Mouse (Mus musculus): ENCODE measurements at regions not wholly inside any gene's neighbourhood (a gene's known extent, or its start where the extent isn't known, plus 50 kb on each side); places are given as distances from the start of the nearest gene placed in this dataset.

DNA sequence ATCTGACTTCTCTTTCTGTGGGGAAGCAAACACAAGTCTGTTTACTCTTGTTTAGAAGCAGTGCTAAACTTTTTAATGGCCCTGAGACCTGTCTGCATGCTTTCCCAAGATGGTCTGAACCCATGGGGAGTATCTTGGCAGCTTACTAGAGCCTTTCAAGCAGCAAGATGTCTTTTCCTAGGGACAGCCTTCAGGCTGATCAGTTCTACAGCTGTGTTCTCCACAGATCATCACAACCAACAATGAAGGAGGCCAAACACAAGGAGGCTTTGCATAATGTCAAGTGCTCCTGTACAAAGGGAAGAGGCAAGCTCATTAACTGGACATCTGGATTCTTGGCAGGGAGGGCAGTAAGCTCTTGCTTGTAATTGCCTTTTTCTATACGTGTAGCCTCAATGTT lies 641.0 kb downstream of the Nedd1 start:
- no peak for ATAC-seq (ENCODE audit: low TSS enrichment)

DNA sequence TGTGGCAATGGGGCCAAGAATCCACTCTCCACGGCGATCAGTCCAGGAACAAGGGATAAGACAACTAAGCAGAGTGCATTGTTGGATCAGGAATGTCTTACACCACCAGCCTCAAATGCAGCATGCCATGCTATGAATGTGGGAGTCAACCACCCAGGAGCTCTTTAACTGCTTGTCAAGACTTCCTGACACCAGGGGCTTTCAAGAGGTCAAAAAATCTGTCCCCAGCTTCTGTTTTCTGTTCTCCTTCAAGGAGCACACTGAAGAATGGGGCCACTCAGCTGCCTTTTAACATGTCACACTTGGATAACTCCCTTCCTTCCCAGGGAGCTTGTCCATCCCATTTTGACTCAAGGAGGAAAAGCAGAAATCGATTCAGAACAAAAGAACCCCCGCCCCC lies 642.8 kb downstream of the Nedd1 start:
- ATAC-seq (ENCODE audit: low TSS enrichment), result no peak

GRCm38 (mm10) chr10:92077291-92077690 lies 644.9 kb downstream of the Nedd1 start:
- no peak for ATAC-seq (ENCODE audit: low TSS enrichment)

- no peak for ATAC-seq (ENCODE audit: low TSS enrichment)
These were observed 645.5 kb downstream of the Nedd1 start for GRCm38 (mm10) chr10:92076754-92077153.

DNA sequence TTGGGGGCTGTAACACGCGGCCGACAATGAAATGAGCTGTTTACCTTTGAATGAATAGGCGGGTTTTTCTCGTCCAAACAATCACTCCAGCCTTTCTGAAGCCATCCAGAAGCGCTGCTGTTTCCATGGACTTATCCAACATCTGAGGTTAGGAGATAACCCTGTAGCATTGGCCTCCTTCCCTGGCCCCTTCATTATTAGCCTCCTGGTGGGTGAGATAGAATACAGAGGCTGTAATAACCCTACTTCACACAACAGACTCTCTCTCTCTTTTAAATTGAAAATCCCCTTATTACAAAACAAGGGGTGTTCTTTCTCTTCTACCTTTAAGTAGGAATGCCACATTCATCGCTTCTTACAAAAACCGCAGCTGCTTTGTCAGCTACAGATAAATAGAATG lies 646.8 kb downstream of the Nedd1 start:
- ATAC-seq (ENCODE audit: low TSS enrichment), result no peak

- no peak for ATAC-seq (ENCODE audit: low TSS enrichment)
These were observed 647.4 kb downstream of the Nedd1 start for GRCm38 (mm10) chr10:92074698-92075394.

DNA sequence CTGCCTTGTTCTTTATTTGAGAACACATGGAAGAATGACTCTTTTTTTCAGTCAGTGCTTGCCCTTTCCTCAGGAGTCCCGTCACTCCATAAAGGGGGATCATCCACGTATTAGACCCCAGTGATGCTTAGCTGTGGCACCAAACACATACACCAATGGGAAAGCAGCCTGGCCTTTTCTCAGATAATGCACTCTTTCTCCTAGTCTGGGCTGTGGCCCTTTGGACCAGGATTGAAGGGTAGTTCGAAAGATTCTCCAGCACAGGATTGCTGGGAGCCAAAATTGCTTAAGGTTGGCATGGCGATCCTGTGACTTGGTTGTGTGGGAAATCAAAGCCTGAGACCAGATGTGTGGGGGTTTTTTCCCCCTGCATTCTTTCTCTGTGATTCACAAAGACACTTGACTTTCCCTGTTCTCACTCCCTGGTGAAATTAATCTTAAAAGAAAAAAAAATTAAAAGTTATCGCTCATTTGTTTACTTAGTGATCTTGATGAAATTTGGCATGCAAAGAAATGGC lies 648.3 kb downstream of the Nedd1 start:
- no peak for ATAC-seq (ENCODE audit: low TSS enrichment)

DNA sequence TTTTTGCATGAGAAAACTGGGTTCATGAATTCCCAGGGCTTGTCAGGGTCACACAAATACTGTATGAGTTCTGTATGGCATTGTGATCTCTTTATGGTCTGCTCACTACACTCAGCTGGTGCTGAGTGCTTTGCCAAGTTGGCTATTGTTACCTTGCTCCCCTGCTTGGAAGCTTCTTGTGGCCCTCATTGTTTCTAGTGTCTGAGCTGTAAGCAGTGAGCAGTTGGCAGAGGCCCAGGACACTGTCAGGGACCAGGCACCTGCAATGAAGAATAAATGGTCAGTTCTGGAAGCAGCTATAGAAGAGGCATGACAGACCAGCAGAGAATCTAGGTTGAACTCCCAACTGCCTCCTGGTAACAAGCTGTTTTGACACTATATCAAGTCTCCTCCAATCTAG lies 677.4 kb downstream of the Nedd1 start:
- no peak for ATAC-seq (ENCODE audit: low TSS enrichment)

DNA sequence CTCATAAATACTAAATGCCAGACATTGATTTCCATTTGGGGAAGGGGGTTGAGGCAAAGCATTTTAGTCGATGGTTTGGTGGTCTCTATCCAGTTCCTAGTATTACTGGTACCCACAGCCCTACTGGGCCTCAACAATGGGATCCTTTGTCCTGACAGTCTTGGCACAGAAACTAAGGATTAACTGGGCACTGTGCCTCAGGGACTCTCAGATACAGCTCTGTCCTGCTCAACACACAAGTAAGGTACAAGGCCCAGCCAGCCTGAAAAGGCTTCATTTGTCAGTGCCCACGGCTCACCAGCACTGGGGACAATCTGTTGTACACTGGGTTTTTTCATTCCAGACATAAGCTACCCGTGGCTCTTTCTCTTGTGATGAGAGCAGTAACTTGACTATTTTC lies 686.0 kb downstream of the Nedd1 start:
- ATAC-seq (ENCODE audit: low TSS enrichment), result 0 out of 2 replicates have a peak, but pooled peaks have one; percentile 41

GRCm38 (mm10) chr10:92030221-92030620 lies 692.0 kb downstream of the Nedd1 start:
- no peak for ATAC-seq (ENCODE audit: low TSS enrichment)

DNA sequence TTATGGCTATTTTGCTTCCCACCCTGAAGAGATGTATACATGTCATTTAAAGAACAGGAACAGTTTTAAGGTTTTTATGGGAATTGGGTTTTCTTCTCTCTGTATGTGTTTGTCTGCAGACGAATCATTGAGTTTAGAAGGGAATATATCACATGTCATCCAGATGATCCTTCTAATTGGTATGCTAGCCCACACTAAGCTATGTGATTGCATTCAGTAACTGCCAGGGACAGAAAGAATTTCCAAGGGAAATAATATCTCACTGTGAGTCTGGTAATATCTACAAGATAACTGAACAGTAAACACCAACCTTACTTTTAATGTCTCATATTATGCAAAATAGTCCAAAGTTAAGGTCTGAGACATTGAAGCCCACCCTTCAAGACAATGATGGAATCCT lies 698.0 kb downstream of the Nedd1 start:
- no peak for ATAC-seq (ENCODE audit: low TSS enrichment)

DNA sequence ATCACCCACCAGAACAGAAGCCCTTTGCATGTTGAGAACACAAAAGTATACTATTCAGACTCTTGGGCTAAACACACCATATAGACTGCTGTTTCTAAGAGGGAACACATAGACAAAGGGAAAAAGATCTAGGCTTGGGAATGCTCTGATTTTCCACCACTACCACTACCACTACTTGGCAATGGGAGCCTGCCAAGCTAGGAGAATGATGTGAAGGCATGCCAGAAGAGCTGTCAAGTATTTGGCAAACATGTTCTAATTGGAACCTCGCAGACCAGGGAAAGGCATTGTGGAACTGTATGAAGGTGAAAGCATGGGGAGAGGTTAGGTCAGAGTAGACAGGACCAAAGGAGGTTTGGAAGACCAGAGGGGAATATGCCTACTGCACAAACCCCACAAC lies 701.2 kb downstream of the Nedd1 start:
- no peak for ATAC-seq (ENCODE audit: low TSS enrichment)

GRCm38 (mm10) chr10:92009551-92009950 lies 712.7 kb downstream of the Nedd1 start:
- ATAC-seq (ENCODE audit: low TSS enrichment), result no peak

DNA sequence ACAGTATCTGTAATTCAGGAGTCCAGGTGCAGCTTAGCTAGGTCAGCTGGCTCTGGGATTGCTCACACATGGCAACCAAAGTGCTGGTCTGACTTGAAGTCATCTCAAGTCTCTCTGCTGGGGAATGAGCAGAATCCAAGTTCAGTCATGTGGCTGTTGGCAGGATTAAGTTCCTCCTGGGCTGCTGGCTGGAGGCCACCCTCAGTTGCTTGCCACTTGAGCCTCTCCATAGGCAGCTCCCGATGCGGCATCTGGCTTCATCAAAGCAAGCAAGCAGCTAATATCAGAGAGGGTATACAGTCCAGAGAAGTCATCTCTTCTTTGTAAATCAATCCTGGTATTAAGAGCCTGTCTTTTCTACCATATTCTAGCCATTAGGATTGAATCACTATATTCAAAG lies 714.3 kb downstream of the Nedd1 start:
- no peak for ATAC-seq (ENCODE audit: low TSS enrichment)

DNA sequence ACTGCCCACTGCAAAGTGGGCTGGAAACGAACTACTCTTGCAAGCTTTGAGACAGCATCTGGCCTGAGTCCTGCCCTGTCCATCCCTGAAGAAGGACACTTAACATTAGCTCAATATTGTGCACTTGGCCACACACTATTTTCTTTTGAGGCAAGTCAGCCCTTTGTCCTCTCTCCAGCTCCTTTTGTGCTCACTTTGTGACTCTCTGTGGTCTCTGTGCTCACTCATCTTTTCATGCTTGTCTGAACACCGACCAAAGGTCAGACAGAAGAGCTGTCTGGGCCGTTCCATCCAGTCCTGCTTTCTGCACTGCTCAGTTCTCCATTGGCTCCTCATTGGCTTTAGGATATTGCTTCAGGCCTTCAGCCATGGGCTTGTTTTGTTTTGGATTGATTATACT lies 715.8 kb downstream of the Nedd1 start:
- no peak for ATAC-seq (ENCODE audit: low TSS enrichment)

DNA sequence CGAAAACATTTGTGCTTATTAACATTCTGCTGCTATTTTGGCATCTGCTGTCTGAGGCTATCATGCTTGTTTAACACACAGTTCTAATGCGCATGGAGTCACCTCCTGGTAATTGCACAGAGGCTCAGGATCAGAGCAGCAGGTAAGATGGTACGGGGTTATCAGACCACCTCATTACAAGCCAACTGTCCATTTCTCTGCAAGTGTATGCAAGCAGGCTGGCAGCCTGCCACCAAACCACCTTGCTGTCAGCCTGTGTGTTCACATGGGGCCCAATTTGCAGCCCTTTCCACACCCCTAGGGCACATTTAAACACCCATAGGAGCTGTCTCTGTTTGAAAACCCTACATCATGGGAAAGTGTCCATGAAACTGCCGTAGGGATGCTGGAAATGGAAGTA lies 731.2 kb downstream of the Nedd1 start:
- no peak for ATAC-seq (ENCODE audit: low TSS enrichment)

- ATAC-seq (ENCODE audit: low TSS enrichment), result no peak
These were observed 733.9 kb downstream of the Nedd1 start for GRCm38 (mm10) chr10:91988364-91988763.

- ATAC-seq (ENCODE audit: low TSS enrichment), result no peak
These were observed 742.4 kb downstream of the Nedd1 start for GRCm38 (mm10) chr10:91979841-91980240.

DNA sequence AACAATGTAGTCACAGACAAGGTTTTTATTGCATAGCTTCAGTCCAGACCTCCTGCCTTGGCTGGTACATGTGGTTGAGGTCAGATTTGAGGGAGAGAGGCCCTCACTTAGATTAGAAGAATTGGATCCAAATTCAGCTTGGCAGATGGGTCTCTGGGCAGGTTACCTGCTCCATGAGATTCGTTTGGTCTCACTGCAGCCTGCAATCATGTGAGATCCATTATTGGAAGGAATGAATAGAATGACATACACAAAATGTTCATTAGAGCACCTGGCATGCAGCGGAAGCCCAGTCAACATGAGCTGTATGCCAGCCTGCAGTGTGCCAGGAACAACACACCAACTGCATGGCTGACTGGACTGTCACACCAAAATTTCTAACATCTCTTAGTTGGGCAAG lies 750.3 kb downstream of the Nedd1 start:
- no peak for ATAC-seq (ENCODE audit: low TSS enrichment)

DNA sequence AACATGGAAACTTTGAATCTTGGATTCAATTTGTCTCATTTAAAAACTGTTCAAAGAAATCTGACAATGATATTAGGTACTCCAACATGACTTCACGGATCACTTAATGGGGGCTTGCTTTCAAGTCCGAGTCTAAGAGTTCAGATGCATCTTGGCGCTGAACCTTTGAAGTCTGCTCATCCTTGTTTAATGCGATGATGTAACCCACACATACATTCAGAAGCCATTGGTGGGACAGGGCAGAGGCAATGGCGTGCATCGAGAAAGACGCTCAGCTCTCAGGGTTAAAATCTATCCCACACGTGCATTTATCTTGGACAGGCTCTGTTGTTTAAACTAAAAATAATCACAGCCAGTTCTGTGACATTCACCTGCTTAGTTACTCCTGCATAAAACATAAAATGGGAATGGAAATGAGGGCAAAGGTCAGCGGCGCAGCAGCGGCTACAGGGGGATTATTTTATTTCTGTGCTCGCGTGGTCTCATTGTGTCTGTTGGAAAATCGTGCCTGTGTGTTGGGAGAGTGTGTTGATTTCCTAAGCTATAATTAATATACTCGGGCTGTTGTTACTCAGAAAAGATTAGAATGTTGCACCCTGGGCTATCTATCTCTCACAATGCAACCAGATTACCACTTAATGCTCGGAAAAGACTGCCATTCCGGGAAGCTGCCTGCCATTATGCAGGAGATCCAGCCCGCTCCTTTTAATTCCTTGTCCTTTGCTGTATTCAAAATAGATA lies 754.5 kb downstream of the Nedd1 start:
- no peak for ATAC-seq (ENCODE audit: low TSS enrichment)

- no peak for ATAC-seq (ENCODE audit: low TSS enrichment)
These were observed 762.3 kb downstream of the Nedd1 start for GRCm38 (mm10) chr10:91959734-91960492.

GRCm38 (mm10) chr10:91953078-91953477 lies 769.1 kb downstream of the Nedd1 start:
- ATAC-seq (ENCODE audit: low TSS enrichment), result no peak

DNA sequence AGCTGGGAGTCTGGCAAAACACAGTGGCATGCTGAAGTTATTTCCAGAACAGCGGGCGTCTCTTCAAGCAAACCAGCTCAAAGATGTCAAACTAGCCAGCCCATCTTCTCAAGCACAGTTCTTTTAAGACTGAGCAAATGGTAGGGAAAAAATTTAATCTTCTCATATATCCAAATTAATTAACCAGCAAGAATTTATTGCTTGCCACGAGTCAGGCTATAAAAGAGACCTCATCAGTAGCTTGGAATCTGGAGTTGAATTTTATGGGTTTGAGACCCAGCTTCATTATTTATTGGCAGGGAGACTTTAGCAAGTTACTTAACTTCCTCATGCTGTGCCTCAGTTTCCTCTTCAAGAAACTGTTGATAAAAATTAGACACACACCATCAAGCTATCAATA lies 742.5 kb upstream of the Tmpo start:
- no peak for ATAC-seq (ENCODE audit: low TSS enrichment)
